Mouse (Mus musculus) induced T-regulatory cell, adult 2 months (primary cell): ENCODE measurements at regions not wholly inside any gene's neighbourhood (a gene's known extent, or its start where the extent isn't known, plus 50 kb on each side); places are given as distances from the start of the nearest gene placed in this dataset.

Experiments used
- DNase-seq: peaks from one replicate; pipeline ENCODE4 v3.0.0-alpha.2; 2012; ENCODE audit warnings: low read depth

DNA sequence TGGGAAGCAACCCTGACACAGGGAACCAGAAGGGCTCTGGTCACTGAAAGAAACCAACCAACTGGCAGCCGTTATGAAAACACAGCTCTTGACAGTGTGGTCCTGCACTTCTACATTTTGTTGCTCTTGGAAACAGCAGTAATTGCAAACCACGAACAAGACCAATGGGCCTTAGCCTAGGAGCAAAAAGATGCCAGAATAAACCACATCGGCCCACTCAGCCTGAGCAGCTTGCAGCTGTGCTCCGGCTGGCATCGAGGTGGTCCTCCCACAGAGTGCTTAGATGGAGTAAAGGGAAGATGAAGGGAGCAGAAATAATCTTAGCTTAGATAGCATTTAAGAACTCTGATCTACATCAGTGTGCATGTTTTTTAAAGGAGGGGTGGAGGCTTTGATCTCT lies 138.0 kb downstream of the Usp46 start:
- DNase-seq = no peak

DNA sequence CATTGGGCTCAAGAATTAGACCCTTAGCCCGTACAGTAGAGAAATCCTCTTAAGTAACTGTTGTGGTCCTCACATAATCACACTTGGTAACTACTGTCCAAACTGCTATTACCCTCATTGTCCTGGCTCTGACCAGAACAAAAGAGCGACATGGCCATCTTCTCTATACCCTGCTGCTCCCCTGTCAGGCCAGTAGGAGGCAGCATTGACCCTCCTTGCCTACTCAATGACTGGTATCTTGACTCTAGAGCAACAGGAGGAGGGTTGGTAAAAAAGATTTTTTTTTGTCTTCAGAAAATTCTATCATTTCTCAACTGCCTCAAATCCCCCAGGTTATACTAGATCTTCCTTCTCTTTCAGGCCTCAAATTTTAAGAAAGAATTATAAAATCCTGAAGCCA lies 130.4 kb downstream of the Usp46 start:
- peak; percentile 46 for DNase-seq

DNA sequence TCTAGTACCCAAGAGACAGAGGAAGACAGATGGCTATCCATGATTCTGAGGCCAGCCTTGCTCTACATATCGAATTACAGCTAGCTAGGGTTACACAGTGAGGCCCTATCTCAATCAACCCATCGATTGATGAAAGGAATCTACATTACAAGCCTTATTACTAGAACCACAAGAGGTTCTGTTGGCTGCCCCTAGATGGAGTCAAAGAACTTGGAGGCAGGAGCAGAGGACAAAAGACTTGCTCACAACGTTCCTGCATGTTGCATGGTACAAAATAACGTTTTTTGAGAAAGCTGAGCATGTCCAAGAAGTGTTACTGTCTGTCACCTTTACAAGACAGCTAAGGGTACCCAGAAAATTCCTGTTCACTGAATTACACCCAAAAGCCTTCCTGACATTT lies 129.8 kb downstream of the Usp46 start:
- DNase-seq = no peak

DNA sequence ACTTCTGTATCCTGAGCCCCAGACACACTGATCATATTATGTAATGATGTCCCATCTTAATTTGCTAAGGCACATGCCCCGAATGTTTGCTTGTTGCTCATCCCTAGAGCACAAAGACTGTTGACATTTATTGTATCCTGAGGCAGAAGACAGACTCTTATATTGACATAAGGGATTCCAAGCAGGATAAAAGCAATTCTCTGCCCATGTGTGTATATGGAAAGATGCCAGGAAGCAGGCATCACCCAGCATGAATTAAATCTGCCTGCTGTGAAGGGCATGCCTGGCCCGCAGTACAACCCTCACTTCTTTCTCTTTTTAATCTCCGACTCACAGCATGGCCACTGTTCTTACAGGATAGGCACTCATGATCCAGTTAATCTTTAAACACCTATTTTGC lies 125.3 kb downstream of the Usp46 start:
- DNase-seq = no peak

DNA sequence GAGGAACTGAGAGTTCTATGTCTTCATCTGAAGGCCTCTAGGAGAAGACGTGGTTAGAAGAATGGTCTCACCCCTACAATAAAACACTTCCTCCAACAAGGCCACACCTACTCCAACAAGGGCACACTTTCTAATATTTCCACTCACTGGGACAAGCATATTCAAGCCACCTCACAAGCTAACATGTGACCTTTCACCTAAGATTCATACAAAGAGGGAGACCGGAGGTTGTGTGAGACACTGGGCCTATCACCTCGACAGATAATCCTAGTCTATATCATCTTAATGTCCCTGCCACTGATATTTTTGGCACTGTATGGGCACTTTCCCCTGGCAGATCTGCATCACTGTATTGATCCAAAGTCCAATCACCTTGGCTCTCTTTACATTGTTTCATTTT lies 122.6 kb downstream of the Usp46 start:
- DNase-seq = no peak

DNA sequence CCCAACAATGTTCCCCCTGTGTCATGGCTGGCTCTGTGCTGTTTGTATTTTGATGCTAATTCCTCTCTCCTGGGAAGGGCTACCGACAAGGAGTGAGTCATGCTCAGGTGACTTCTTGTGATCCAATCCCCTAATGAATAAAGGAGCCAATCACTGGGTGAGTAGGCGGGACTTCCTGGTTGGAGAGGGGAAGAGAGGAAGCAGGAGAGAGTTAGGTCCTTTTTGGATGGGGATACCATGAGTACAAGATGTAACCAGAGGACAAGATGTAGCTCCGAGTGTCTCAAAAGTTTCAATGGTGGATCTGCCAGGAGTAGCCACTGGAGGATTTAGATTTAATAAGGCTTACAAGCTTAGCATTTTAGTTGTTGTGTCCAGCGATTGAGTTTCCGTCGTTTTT lies 122.1 kb downstream of the Usp46 start:
- DNase-seq = no peak

DNA sequence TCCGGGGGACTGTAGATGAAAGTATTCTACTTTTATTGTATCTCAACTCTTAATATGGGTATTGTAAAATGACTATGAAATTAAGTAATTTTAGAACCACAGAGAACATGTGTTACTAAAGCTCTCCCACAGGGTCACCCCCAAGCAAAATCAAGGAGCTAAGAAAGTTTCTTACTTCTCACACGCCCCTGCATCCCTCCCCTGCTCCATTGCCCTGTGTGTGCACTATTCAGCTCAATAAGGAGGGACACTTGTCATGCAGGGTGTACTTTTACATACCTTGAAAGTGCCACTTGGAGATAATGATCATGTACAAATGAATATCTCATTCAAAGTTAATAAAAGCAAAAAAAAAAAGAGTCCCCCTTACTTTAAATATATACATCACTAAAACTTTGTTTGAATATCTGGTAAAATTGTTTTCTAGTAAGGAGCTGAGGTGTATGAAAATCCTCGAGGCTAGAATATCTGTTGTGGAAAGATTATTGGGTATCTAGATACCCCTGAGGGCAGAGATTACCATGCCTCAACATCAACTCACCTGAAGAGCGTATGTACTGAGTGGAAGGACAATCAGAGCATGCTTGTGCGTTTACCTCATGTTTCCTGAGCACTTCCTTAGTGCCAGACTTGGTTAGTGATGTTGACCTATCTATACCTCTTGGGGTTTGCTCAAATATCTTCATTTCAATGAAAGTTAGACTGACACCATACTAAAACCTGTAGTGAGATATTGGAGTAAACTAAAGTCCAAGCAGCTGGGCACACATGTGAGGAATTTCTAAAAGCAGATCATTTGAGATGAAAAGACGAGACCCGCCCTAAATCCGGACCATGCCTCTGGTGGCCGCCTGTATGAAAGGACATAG lies 120.0 kb downstream of the Usp46 start:
- no peak for DNase-seq
